Mouse (Mus musculus): ENCODE results near the gene Rab22a.
"Not testable (repeated sequence)": the region's sequence is repeated elsewhere in the genome, so short reads cannot be mapped to it uniquely, and the experiment has no call there.

Rab22a gene

GRCm38 (mm10) chr2:173666876-173667275, 7.3 kb downstream of the Rab22a start:
- DNase-seq (ENCODE audit: low spot score in 2 of 2): no peak

DNA sequence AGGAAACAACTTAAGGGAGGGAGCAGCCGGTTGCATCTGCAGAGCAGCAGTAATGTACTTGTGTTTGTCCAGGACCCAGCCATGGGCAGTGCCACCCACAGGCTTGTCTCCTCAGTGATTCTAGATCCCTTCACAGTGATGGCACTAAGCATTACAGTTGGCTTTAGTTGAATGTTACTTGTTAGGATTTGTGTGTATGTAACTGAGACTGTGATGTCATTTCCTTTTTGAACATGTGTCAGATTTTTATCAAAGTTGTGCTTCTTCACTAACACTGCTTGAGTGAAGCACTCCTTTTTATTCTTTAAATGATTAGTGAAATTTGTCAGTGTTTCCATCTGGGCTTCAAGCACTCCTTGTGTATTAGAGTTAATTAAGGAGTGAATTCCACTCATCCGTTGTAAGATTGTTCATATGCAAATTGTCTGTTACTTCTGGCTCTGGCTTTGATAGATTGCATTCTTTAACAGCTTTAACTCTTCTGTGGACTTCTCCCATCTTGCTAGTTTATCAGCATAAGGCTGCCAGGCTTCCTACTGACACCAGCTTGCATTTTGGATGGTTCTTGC, 12.9 kb downstream of the Rab22a start:
- DNase-seq (ENCODE audit: low spot score in 2 of 2): no peak

- DNase-seq (ENCODE audit: low spot score in 2 of 2): no peak
Observed at GRCm38 (mm10) chr2:173673469-173673868, 13.9 kb downstream of the Rab22a start.

GRCm38 (mm10) chr2:173678593-173678992, 19.0 kb downstream of the Rab22a start:
- no peak for DNase-seq (ENCODE audit: low spot score in 2 of 2)

DNA sequence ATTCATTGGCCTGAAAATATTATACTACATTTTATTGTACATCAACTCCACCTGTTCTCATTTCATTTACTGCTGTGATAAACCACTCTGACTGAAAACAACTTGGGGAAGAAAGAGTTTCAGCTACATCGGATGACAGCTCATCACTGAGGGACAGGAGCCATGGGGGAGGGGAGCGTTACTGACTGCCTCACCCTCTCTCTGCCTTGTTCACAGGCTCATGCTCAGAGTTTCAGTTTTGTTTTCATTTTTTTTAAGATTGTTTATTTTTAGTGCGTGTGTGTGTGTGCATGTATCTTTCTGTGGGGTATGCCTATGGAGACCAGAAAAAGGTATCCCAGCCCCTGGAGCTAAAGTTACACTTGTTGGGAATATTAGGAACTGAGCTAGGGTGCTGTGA, 19.7 kb downstream of the Rab22a start:
- DNase-seq (ENCODE audit: low spot score in 2 of 2): no peak

GRCm38 (mm10) chr2:173680153-173680552, 20.6 kb downstream of the Rab22a start:
- DNase-seq (ENCODE audit: low spot score in 2 of 2): no peak

DNA sequence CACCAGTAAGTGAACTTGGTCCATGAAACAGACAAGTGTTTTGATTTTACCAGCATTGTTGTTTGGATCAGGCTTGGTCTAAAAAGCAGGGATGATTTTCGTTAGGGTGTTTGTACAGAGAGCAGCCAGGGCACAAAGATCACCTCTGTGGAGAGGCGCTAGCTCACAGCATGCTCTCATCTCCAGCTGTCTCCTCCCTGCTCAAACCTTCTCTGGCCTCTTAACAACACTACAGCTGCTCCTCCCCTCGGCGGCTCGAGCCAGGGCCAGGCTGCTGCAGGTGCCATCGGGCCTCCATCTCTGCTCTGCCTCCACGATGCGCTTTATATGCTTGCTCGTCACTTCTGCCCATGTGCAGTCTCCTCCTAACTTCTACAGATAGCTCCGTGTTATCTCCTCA, 23.2 kb downstream of the Rab22a start:
- DNase-seq (ENCODE audit: low spot score in 2 of 2): no peak

- no peak for DNase-seq (ENCODE audit: low spot score in 2 of 2)
Observed at GRCm38 (mm10) chr2:173685781-173686361, 26.3 kb downstream of the Rab22a start.

- DNase-seq (ENCODE audit: low spot score in 2 of 2): no peak
Observed at GRCm38 (mm10) chr2:173687363-173687762, 27.8 kb downstream of the Rab22a start.

- no peak for DNase-seq (ENCODE audit: low spot score in 2 of 2)
Observed at GRCm38 (mm10) chr2:173689835-173690234, 30.3 kb downstream of the Rab22a start.

GRCm38 (mm10) chr2:173691748-173692147, 32.2 kb downstream of the Rab22a start:
- DNase-seq (ENCODE audit: low spot score in 2 of 2): no peak

- no peak for DNase-seq (ENCODE audit: low spot score in 2 of 2)
Observed at GRCm38 (mm10) chr2:173692693-173693092, 33.1 kb downstream of the Rab22a start.

- DNase-seq (ENCODE audit: low spot score in 2 of 2): no peak
Observed at GRCm38 (mm10) chr2:173698850-173699249, 39.3 kb downstream of the Rab22a start.

GRCm38 (mm10) chr2:173702096-173702866, 42.7 kb downstream of the Rab22a start:
- DNase-seq (ENCODE audit: low spot score in 2 of 2): no peak

- DNase-seq (ENCODE audit: low spot score in 2 of 2): no peak
Observed at GRCm38 (mm10) chr2:173702867-173703237, 43.3 kb downstream of the Rab22a start.

GRCm38 (mm10) chr2:173705827-173706551, 46.4 kb downstream of the Rab22a start:
- DNase-seq (ENCODE audit: low spot score in 2 of 2): no peak

DNA sequence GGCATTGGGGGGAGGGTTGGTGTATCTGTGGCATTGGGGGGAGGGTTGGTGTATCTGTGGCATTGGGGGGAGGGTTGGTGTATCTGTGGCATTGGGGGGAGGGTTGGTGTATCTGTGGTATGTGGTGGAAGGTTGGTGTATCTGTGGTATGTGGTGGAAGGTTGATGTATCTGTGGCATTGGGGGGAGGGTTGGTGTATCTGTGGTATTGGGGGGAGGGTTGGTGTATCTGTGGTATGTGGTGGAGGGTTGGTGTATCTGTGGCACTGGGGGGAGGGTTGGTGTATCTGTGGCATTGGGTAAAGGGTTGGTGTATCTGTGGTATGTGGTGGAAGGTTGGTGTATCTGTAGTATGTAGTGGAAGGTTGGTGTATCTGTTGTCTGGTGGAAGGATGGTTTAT, 48.1 kb downstream of the Rab22a start:
- not testable (repeated sequence) for DNase-seq (ENCODE audit: low spot score in 2 of 2)

GRCm38 (mm10) chr2:173710193-173710592, 50.6 kb downstream of the Rab22a start:
- no peak for DNase-seq (ENCODE audit: low spot score in 2 of 2)

- no peak for DNase-seq (ENCODE audit: low spot score in 2 of 2)
Observed at GRCm38 (mm10) chr2:173712656-173713055, 53.1 kb downstream of the Rab22a start.

- DNase-seq (ENCODE audit: low spot score in 2 of 2): no peak
Observed at GRCm38 (mm10) chr2:173713241-173713640, 53.7 kb downstream of the Rab22a start.

DNA sequence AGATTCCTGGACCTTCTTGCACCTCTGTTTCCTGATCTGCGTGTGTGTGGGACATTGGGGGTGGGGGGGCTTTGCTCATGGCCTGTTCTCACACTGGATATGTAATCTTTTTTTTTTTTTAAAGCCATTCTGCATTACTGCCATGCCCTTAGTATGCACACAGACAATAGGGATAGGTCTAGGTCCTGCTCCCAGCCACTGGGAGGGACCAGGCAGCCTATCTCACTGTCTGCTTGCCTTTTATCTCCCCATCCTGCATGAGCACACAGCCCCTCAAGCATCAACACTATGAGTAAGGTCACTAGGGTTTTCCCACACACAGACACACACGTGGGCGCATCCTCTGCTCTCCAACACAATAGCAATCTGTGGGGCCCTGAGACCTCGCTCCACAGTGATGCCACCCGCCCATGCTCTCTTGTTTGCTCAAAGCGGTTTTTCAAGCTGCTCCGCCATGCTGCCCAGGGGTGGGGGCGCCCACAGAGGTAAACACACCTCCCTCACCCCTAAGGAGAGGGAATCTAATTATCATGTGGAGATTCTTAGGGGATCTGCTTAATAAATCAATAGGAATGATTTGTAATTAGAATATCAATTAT, 55.2 kb downstream of the Rab22a start:
- no peak for DNase-seq (ENCODE audit: low spot score in 2 of 2)

GRCm38 (mm10) chr2:173716966-173717365, 57.4 kb downstream of the Rab22a start:
- DNase-seq (ENCODE audit: low spot score in 2 of 2): no peak

All from urinary bladder, postnatal 4 days (tissue).